Mouse (Mus musculus) intestine, embryonic 14.5 days (tissue): Measurements from ENCODE around the gene Rln3. TPM values are rescaled to one million over a fixed set of nuclear protein-coding genes. Genes with fewer than 3 reads are reported as not detected.

ENCODE experiments used
- ATAC-seq: fragments of 200-750 bp; cut with Nextera tagmentation; replicated peaks from 2 replicates; pipeline ENCODE4 v1.8.0; 2017; ENCODE audit warnings: low read depth, moderate number of reproducible peaks, moderate TSS enrichment, moderate library complexity; ENCODE audit not compliant: low FRiP score, low TSS enrichment
- DNase-seq: peaks from one replicate; pipeline ENCODE4 v3.0.0-alpha.2; 2018; ENCODE audit warnings: low spot score
- H3K27ac ChIP-seq: fragments of 300-500 bp; sonication (generic); 2 replicates; pipeline ENCODE4 v1.5.1; 2014; ENCODE audit warnings: low read depth, mild to moderate bottlenecking, control low read depth
- H3K27me3 ChIP-seq: fragments of 300-500 bp; sonication (generic); replicated peaks from 2 replicates; pipeline ENCODE4 v1.6.1; 2014; ENCODE audit warnings: low read length, control low read depth; ENCODE audit not compliant: control insufficient read depth, insufficient read depth
- H3K36me3 ChIP-seq: fragments of 300-500 bp; sonication (generic); 2 replicates; pipeline ENCODE4 v1.6.1; 2014; ENCODE audit warnings: low read length, control low read depth; ENCODE audit not compliant: control insufficient read depth, insufficient read depth
- H3K4me1 ChIP-seq: fragments of 300-500 bp; sonication (generic); replicated peaks from 2 replicates; pipeline ENCODE4 v1.6.1; 2014; ENCODE audit warnings: low read length, control low read depth, mixed read lengths; ENCODE audit not compliant: control insufficient read depth, insufficient read depth
- H3K4me2 ChIP-seq: fragments of 300-500 bp; sonication (generic); 2 replicates; pipeline ENCODE4 v1.6.1; 2014; ENCODE audit warnings: low read length
- H3K4me3 ChIP-seq: fragments of 300-500 bp; sonication (generic); 2 replicates; pipeline ENCODE4 v1.5.1; 2014; ENCODE audit warnings: low read depth, low read length, control low read depth, mixed read lengths
- H3K9ac ChIP-seq: fragments of 300-500 bp; sonication (generic); 2 replicates; pipeline ENCODE4 v1.6.1; 2014; ENCODE audit warnings: mild to moderate bottlenecking, low read length
- H3K9me3 ChIP-seq: fragments of 300-500 bp; sonication (generic); 2 replicates; pipeline ENCODE4 v1.6.1; 2016; ENCODE audit warnings: low read length, control low read depth; ENCODE audit not compliant: control insufficient read depth
- WGBS: fragments of 180-500 bp; shearing (Covaris S2); extraction: QIAGEN DNeasy Blood & Tissue Kit; methylation state at CpG from one replicate; pipeline ENCODE4 v1.1.7; 2014; 5-methylcytosine and 5-hydroxymethylcytosine counted together
- polyA plus RNA-seq: library from polyadenylated mRNA; unstranded; fragments of >200 nt; fragmentation: Nextera tagmentation; extraction: Ambion mirVana; gene quantifications from 2 replicates; pipeline ENCODE4 v1.2.1, GENCODE M21; 2014

The Rln3 gene
- polyA plus RNA-seq, 1 experiment from 2014 or later = 0.41 TPM

DNA sequence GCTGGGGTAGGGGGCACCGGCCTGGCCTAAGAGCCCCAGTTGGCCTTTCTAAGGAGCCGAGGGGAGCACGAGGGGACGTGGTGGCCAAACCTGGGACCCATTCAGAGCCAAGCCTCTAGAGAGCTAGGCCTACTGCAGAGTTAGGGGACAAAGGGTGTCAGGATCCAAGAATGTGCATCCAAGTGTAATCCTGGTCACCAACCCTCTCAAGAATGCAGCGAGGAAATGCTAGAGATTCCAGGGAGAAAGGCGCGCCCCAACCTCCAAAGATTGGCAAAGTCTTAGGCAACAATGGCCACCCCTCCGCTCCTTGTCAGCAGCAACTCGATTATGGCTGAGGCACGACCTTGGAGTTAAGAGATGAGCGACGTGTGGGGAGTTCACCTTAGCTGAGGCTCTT, 23.2 kb downstream of the Rln3 start:
- DNase-seq (no peak), ATAC-seq (no peak; the same call in 1 of the 2 replicates)
- H3K9ac ChIP-seq = peak overlapping the region; percentile 16; the same call in 1 of the 2 replicates
- no peak overlapping the region for H3K27ac ChIP-seq
- H3K27me3 ChIP-seq = peaks cover 9% of the 10 kb centered on the region; the same call in 1 of the 2 replicates
- H3K4me2 ChIP-seq = peak overlapping the region; percentile 40
- no peaks in the 10 kb centered on the region for H3K9me3 ChIP-seq
- no peaks in the 10 kb centered on the region for H3K36me3 ChIP-seq
- H3K4me3 ChIP-seq = peak overlapping the region; percentile 25
- H3K4me1 ChIP-seq = peaks cover 31% of the 10 kb centered on the region
- 36% methylated on average over 12 of the region's 12 CpGs for whole genome bisulfite sequencing

- Histone ChIP-seq H3K4me3 (peak within 1 kb of the TSS; percentile 25), H3K4me2 (peak within 1 kb of the TSS; percentile 40), H3K9ac (peak within 1 kb of the TSS; percentile 16; the same call in 1 of the 2 replicates), H3K36me3 (no peaks in the 10 kb centered on the region), H3K27me3 (peaks cover 5% of the 10 kb centered on the region; the same call in 1 of the 2 replicates), H3K27ac (no peak within 1 kb of the TSS), H3K4me1 (peaks cover 27% of the 10 kb centered on the region), H3K9me3 (no peaks in the 10 kb centered on the region)
- peak; percentile 77 for DNase-seq
- 6% methylated on average over 18 of the region's 18 CpGs for WGBS
- peak; percentile 57 for ATAC-seq
These were observed 23.7 kb downstream of the Rln3 start, which contains the start of gene Palm3 for GRCm38 (mm10) chr8:84021096-84021495. Gene Palm3, plus strand, starts transcription at chr8:84021471.

DNA sequence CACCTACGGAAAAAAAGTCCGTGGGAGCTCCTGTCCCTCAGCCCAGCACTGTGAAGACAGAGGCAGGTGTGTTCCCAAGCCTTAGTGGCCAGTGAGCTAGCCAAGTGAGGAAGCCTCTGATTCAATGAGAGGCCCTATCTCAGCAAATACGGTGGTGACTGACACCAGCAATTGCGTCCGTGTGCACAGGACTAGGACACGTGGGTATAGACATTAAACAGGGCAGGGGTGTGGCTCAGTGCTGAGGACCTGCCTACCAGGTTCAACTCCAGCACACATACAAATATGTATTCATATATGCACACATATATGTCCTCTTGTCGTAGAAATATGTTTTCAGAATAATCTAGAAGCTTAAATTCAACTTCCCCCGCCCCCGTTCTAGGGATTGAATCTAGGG, 25.1 kb downstream of the Rln3 start:
- no peak for ATAC-seq
- Histone ChIP-seq H3K9me3 (no peaks in the 10 kb centered on the region; the same call in 1 of the 2 replicates), H3K36me3 (no peaks in the 10 kb centered on the region), H3K4me1 (peaks cover 18% of the 10 kb centered on the region), H3K27me3 (no peaks in the 10 kb centered on the region), H3K9ac (no peak overlapping the region), H3K27ac (no peak overlapping the region), H3K4me3 (no peak overlapping the region), H3K4me2 (no peak overlapping the region)
- DNase-seq = no peak
- 66% methylated on average over 9 of the region's 9 CpGs for WGBS

DNA sequence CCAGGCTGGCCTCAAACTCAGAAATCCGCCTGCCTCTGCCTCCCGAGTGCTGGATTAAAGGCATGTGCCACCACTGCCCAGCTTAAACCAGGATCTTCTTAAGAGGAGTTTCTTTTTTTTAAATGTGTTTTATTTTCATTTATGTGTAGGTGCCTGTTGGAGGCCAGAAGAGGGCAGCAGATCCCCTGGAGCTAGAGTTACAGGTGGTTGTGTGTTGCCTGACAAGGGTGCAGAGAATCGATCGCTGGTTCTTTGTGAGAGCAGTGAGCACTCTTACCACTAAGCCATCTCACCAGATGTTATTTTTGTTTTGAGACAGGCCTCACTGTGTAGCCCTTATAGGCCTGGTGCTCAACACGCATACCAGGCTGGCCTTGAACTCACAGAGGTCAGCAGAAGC, 29.0 kb downstream of the Rln3 start:
- Histone ChIP-seq H3K4me1 (peaks cover 14% of the 10 kb centered on the region), H3K27ac (no peak overlapping the region), H3K9me3 (no peaks in the 10 kb centered on the region; the same call in 1 of the 2 replicates), H3K9ac (no peak overlapping the region), H3K4me2 (no peak overlapping the region), H3K27me3 (peaks cover 27% of the 10 kb centered on the region), H3K36me3 (no peaks in the 10 kb centered on the region), H3K4me3 (no peak overlapping the region)
- DNase-seq (no peak), ATAC-seq (no peak)
- 89% methylated on average over 5 of the region's 5 CpGs for WGBS

DNA sequence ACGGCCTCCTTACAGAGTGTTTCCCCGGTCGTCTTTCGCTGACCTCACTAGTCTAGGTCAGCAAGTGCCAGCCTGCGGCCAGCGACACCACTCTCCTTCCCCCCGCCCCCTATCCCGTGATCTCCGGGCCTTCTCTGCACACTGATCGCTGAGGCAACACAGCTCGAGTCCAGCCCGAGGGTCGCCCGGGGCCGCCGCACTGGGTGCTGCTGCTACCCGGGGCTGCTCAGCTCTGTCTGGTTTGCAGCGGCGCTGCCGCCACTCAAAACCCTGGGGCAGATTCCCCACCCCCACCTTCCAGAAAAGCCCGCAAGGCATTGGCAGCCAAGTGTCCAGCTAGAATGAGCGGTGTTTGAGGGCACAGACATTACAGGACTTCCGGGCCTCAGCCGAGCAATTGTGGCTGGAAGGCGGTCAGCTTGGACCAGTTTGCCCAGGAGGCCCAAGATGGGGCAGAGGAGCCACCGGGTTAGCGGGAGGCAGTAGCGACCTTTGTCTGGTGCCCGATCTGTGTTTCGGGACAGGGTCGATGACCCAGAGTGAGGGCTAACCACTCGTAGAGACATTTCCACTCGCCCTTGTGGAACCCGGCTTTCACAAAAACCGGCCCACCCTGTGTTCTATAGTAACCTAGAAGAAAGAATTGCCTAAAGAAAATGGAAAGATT, 32.2 kb downstream of the Rln3 start:
- no peak overlapping the region for H3K27ac ChIP-seq
- H3K9ac ChIP-seq = no peak overlapping the region
- peaks cover 36% of the 10 kb centered on the region for H3K27me3 ChIP-seq
- peaks cover 22% of the 10 kb centered on the region for H3K4me1 ChIP-seq
- WGBS = 13% methylated on average over 35 of the region's 35 CpGs
- peak overlapping the region; percentile 36 for H3K4me3 ChIP-seq
- H3K4me2 ChIP-seq = peak overlapping the region; percentile 74
- DNase-seq (peak; percentile 65), ATAC-seq (0 out of 2 replicates have a peak, but pooled peaks have one; percentile 13)
- no peaks in the 10 kb centered on the region for H3K36me3 ChIP-seq
- H3K9me3 ChIP-seq = no peaks in the 10 kb centered on the region; the same call in 1 of the 2 replicates

GRCm38 (mm10) chr8:84011705-84012498, 32.9 kb downstream of the Rln3 start, which contains the start of gene 2210011C24Rik:
Gene 2210011C24Rik, minus strand, starts transcription at chr8:84012171.
- Histone ChIP-seq H3K4me1 (peaks cover 22% of the 10 kb centered on the region), H3K36me3 (no peaks in the 10 kb centered on the region), H3K27ac (no peak within 1 kb of the TSS), H3K27me3 (peaks cover 36% of the 10 kb centered on the region), H3K4me3 (peak within 1 kb of the TSS; percentile 36), H3K9me3 (no peaks in the 10 kb centered on the region; the same call in 1 of the 2 replicates), H3K9ac (peak within 1 kb of the TSS; percentile 32; the same call in 1 of the 2 replicates), H3K4me2 (peak within 1 kb of the TSS; percentile 74)
- DNase-seq (peak; percentile 72), ATAC-seq (peak; percentile 16; the same call in 1 of the 2 replicates)
- WGBS = 1% methylated on average over 44 of the region's 45 CpGs

DNA sequence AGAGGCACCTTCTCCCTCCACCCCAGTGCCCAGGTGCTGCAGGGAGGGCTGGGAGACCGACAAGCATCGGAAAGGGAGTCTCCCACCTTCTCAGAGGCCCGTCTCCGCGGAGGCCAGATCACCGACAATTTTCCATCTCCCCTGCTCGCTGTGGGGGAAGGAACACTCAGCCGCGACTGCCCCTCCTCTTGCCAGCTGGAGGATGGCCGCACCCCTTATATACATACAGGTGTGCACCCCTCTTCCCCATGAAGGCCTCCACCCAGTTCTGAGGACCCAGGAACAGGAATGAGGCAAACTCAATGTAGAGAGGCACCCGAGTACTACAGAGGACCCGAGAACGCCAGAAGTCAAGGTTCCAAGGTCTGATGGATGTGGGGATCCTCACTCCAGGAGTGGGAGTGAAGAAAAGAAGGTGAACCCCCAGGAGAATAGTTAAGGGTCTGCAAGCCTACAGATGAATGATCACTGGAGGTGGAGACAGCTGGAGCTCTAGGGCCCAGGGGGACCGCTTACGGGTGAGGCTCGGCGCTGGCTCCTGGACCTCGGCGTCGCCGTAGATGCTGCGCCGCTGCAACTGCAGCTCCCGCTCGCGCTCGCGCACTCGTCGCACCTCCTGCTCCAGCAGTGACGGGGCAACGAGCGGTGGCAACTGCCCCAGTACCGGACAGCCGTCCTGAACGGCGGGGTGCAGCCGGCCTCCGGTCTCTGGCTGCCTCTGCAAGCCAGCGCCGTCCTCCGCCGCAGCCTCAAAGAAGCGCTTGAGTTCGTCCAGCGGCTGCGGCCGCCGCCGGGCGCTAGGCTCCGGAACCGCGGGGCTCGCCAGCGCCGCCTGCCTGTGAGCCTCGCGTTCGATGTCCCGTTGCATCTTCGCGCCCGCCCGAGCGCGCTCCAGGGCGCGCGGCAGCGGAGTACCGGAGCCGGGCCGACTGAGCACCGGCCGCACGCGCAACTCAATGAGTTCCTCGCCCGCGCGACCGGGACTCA, 33.9 kb downstream of the Rln3 start:
- Histone ChIP-seq H3K9me3 (no peaks in the 10 kb centered on the region; the same call in 1 of the 2 replicates), H3K27ac (no peak overlapping the region), H3K4me3 (peak overlapping the region; percentile 36), H3K4me2 (peak overlapping the region; percentile 74), H3K27me3 (peaks cover 36% of the 10 kb centered on the region), H3K4me1 (peaks cover 22% of the 10 kb centered on the region), H3K36me3 (no peaks in the 10 kb centered on the region), H3K9ac (peak overlapping the region; percentile 32; the same call in 1 of the 2 replicates)
- WGBS = 1% methylated on average over 82 of the region's 83 CpGs
- ATAC-seq = peak; percentile 20; the same call in 1 of the 2 replicates
- DNase-seq = peak; percentile 88
